Mouse (Mus musculus): Measurements from ENCODE around the gene Tsen34.

DNA sequence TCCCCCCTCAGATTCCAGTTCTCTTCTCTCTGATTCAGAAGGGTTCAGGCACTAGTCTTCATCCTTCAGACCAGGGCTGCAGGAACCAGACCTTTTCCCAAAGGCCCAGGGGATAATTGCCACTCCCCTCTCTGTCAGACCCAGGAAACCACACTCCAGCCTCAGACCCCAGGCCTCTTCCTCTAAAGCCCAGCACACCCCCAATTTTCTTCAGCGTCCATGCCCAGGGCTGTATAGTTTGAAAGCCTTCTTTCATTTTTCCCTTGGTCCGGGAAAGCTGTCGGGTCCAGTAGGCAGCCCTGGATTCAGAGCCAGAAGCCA is 17.5 kb upstream of the Tsen34 start:
- TF ChIP-seq CTCF (IDR thresholded peaks at IDR 0.05; ENCODE audit: borderline replicate concordance, control insufficient read depth, extremely low read depth, insufficient read depth, low read length, poor library complexity) = no peak
- TF ChIP-seq POLR2A (IDR thresholded peaks at IDR 0.05; ENCODE audit: control insufficient read depth, extremely low read depth, insufficient read depth, low read length, poor library complexity) = no peak

All from thymus, adult 2 months (tissue).